Mouse (Mus musculus): ENCODE data around the gene Tent5a.

Gene Tent5a

DNA sequence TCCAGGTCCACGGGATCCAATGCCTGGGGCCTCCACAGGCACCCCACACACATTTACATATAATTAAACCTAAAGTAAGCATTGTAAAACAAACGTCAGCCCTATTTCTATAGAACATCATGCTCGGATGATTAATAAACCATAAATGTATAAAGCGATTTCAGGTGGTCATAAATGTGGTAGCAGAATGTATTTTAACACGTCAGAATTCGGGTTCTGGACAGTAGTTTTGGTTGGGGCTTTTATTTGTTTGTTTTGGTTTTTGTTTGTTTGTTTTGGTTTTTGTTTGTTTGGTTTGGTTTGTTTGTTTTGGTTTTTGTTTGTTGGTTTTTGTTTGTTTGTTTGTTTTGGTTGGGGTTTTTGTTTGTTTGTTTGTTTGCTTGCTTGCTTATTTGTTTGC lies 14.7 kb downstream of the Tent5a start, which contains the start of gene Gm11114:
Gene Gm11114, plus strand, starts transcription at position 301 of the 400 bp plus-strand sequence.
- no peak for DNase-seq (ENCODE audit: low spot score in 2 of 2)

DNA sequence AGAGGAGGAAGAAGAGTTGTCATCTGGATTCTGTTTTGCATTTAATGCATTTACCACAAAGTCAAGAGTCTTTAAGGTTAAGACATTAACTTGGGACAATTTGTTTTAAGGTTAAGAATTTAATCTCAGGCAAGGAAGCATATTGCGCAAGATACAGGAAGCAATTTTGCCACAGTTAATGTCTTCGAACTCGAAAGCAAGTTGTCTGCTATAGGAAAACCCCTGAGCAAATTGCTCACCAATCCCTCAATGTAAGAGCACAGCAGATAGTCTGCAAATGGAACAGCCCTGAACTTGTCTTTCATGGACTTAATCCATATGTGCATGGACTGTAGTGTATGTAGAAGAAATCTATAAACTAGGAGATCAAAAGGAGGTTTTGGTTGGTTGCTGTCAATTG lies 23.8 kb downstream of the Tent5a start:
- DNase-seq (ENCODE audit: low spot score in 2 of 2): no peak

DNA sequence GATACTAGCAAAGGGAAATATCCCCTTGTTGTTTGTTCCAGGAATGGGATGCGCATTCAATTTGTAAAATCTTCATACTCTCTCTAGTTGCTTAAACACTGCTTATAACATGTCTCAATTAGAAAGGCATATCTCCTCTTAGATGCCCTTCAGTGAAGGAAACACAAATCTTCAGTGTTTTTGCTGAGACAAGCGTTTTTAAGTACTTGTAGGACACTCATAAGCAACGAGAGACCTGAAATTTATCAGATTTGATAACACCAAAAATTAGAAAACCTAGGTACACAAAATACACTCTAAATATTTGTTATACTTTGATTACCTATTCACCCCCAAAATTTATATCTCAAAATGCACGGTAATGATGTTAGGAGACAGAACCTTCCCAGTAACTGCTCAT lies 24.3 kb downstream of the Tent5a start:
- DNase-seq (ENCODE audit: low spot score in 2 of 2): no peak

DNA sequence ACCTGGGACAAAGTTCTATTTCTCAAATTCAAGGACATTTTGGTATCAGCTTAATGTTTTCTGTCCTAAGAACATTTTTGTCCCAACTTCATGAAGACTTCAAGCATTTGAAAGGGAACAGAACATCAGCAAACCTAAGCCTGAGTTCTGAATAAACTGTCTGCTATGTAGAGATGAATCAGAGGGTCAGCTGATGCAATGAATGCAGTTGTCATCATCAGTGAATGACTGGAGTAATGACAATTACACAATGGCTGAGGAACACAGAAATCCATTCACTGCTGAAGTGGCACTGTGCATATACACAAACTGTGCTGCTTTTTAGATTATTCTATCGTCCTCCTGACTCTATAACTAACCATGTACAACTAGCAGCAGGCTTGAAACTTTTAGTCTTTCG lies 53.0 kb downstream of the Tent5a start:
- DNase-seq (ENCODE audit: low spot score in 2 of 2): no peak
